Mouse (Mus musculus) ES-CJ7 (cell line): ENCODE measurements around the gene Nt5dc2.

Source experiments
- DNase-seq: peaks from one replicate; pipeline ENCODE4 v3.0.0; 2011; ENCODE audit warnings: low read depth, low spot score

Nt5dc2 gene

GRCm38 (mm10) chr14:31168425-31168824, 37.6 kb downstream of the Nt5dc2 start, which contains the start of gene Stab1:
Stab1 (minus strand) TSS chr14:31168641.
- DNase-seq = no peak

DNA sequence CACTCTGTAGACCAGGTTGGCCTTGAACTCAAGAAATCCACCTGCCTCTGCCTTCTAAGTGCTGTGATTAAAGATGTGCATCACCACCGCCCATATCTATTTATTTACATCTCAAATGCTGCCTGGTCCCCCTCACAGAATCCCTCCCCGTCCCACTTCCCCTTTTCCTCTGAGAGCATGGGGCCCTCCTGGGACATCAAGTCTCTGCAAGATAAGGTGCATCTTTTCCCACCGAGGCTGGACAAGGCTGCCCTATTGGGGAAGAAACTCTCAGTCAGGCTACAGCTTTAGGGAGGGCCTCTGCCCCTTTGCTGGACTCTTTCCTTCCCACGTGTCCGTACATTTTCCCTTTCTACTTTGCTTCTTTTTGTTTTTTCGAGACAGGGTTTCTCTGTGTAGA, 38.7 kb downstream of the Nt5dc2 start:
- no peak for DNase-seq

- no peak for DNase-seq
These were observed 40.1 kb downstream of the Nt5dc2 start for GRCm38 (mm10) chr14:31170963-31171362.

DNA sequence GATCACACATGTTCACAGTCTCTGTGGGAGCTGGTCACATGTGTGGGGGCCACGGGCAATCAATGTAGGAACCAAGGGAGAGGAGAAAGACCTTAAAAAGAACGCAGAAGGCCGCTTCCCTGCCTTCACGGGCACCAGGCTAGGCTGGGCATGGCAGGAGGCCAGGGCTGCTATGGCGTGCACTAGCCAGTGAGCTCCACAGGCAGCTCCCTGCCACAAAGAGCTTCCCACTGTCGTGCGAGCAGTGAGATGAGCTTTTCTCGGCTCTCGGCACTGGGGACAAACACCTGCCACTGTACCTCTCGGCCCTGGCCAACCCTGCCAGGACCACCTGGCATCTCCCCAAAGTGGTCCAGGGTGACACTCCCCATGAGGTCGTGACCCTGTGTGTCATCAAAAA, 40.5 kb downstream of the Nt5dc2 start:
- no peak for DNase-seq

- no peak for DNase-seq
These were observed 41.0 kb downstream of the Nt5dc2 start for GRCm38 (mm10) chr14:31171821-31172220.

DNA sequence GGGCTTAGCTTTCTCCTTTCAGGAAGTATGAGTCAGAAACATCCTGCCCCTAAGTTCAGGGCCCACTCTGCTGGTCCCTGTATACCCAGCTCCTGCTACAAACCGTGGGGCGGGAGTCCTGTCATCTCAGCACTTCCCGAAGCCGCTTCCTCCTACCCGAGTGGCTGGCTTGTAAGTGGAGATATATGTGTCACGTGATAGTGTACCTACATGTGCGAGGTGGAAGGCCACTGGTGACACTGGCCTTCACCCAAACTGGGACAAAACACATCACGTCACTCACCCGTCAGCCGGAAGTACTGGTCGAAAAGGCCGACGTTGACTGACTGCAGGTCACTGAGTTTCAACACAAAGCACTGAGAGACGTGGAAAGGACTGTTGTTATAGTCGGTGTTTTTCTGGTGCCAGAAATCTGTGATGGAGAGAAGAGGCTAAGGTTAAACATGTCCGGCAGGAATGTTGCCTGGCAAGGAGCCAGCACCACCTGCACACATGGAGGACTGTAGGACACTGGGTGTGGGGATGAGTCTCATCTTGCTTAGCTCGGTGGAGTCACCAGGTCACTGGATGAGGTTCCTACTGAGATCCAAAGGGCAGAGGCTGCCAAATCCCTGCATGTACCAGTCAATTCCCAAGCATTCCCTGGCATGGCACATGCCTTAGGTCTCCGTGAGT, 42.1 kb downstream of the Nt5dc2 start:
- no peak for DNase-seq

DNA sequence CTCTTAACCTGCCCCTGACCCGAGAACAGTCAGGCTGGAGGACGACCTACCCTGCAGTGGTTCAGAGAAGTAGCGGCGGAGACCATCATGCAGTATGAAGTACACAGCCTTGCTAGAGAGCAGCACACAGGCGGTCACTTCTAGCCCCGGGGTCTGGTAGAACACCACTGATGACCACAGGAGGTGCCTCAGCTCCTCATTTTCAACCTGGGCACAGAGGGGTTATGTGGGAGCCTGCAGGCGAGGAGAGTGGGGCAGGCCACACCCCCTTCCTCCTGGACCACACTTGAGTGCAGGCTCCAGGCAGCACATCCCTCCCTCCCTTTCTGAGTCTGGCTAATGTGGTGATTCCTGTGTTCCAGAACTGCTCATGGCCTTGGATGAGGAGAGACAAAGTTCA, 42.7 kb downstream of the Nt5dc2 start:
- DNase-seq = no peak

DNA sequence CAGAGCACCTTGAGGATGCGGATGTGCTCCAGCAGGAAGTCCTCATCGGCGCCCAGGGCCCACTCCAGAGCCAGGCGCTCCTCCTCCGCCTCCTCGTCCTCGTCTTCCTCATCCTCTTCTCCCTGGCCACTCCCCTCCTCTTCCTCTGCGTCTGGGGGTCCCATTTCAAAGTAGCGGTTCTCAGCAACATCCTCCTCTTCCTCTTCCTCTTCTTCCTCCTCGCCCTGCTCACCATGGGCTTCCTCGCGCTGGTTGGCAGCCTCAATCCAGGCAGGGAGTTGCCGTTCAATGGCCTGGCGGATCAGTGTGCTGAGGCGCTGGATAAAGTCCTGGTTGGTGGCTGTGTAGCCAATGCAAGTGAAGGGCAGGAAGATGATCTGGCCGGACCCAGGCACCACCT, 46.4 kb downstream of the Nt5dc2 start:
- DNase-seq = no peak

- no peak for DNase-seq
These were observed 46.9 kb downstream of the Nt5dc2 start for GRCm38 (mm10) chr14:31177715-31178114.

DNA sequence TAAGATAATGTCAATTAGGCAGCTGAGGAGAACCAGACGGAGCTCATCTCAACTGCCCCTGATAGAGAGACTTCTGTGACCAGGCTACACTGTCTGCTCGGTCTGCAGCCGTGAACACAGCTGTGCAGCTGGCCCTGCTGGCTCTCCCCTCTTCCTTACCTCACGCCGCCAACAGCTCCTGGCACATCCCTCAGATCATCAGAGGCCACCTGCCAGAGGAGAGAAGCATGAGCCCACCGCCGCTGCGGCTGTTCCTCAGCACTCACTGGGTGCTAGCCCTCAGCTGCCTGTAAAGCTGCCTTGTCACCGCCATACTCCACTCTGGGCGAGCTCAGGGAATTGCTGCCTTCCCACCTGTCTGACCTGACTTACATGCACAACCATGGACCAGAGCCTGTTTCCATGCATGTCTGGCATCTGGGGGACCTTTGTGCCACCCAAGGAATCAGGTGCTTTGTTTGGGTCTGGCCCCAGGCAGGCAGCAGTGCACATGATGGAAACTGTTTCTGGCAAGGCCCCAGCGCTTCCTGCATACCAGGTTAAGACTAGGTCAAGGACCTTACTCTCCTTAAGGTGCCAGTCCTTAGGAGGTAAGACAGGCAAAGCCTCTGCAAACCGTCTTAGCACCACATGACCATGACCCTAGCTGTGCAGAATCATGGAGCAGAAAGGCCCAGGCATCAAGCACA, 49.0 kb downstream of the Nt5dc2 start:
- DNase-seq = no peak

DNA sequence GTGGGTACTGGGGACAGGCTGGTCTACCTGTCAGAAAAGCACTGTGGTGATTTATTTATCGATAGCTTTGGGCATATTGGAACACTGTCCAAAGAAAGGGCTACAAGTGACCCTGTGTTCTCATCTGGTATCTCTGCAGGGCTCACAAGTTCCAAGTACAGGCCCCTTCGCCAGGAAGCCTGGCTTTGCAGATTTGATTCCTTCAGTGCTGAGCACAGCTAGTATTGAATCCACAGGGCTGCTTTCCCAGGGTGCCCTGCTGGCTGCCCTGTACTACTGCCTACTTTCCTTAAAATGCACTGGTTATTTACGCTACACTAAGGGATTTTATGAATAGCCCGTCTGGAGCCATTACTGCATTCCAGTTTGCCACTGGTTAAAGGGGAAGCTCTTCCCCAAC, 50.7 kb downstream of the Nt5dc2 start:
- no peak for DNase-seq

GRCm38 (mm10) chr14:31182786-31183290, 52.0 kb downstream of the Nt5dc2 start:
- DNase-seq = no peak

DNA sequence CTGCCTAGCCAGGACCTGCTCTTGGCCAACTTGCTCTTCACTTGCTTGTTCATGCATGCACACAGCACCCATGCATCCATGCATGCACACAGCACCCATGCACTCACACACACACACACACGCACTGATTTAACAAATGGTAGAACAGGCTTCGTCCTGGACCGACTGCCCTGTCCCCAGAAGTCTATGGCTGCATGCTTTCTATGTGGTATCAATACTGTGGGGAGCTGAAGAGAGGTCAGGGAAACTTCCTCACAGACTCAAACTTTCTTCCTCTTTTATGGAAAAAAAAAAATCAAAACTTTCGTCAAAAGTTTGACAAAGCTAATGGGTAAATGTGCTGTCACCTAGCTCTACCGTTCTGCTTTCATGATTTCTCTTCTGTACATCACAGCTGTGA, 52.7 kb downstream of the Nt5dc2 start:
- DNase-seq = no peak

- DNase-seq = no peak
These were observed 53.3 kb downstream of the Nt5dc2 start for GRCm38 (mm10) chr14:31184195-31184594.

DNA sequence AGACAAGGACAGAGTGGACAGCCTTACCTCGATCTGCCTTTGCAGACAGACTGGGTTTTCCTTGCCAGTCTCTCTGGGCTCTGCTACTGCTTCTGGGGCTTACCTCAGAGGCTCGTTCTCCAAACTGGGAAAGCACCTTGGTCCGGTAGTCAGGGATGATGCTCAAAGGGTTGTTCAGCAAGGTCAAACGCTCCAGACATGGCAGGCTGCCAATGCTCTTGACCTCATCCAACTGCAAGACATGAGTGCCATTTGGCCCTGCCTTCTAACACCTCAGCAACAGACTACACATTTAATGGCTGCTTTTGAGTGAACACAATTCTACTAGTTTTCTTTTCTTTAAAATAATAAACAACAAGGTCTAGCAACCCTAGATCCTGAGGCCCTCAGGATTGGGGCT, 55.8 kb downstream of the Nt5dc2 start:
- DNase-seq = no peak
